Mouse (Mus musculus) urinary bladder, postnatal 4 days (tissue): ENCODE results near the gene Mycbp.

Experiments used
- DNase-seq, 2 experiments: peaks; one replicate each; pipeline ENCODE4 v3.0.0; 2021 to 2022; ENCODE audit warnings: low spot score in 2 of 2

The Mycbp gene

DNA sequence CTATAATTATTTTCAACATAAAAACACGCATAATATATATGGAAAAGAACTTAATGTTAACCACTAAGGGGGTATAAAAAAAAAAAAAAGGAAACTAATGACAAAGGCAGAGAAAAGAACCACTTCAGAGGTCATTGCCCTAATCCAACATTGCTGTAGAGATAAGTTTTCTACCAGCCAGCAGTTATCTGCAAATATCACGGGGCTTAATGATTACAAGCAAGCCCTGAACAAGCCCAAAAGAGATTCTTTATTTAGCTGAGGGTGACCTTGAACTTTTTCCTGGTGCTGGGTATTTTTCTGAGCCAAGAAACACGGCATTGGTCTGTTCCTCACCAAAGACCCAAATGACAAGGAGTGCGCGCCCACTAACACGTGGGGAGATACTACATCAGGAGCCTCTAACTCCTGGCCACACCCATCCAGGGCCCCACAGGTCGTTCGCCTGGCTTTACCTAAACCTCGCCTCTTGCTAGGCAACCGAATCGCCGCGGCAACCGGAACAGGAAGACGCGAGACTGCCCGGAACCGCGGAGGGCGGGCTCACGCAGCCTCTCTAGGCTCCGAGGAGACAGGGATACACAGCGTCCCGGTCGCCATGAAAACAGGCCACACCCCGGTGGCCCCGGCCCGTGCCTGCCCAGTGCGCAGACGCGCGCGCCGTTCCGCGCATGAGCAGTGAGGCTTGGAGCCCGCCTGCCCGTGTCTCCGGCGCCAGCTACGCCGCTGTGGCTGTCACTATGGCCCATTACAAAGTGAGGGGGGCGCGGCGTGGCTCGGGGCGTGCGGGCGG lies at the start of gene Mycbp:
TSS of gene Mycbp (plus strand) at position 500 of the 793 bp plus-strand sequence.
- peak; percentile 99 for DNase-seq

DNA sequence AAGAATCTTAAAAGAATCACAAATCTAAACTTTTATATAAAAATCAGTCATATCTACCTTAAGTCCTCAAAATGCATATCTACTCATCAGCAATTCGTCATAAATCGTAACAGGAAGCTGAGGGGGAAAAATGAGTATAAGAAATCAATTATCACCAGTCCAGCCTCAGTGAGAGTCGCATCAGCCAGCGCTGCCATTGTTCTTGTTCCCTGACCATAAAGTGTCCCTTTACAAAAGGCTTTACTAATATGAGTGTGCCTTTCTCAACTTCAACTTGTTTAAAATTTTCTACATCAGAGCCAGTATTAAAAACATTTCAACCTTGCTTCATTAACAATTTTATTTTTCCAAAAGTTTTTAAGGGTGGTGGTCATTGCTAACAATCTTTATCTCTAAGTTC lies 47.7 kb upstream of the Mycbp start:
- DNase-seq = no peak

DNA sequence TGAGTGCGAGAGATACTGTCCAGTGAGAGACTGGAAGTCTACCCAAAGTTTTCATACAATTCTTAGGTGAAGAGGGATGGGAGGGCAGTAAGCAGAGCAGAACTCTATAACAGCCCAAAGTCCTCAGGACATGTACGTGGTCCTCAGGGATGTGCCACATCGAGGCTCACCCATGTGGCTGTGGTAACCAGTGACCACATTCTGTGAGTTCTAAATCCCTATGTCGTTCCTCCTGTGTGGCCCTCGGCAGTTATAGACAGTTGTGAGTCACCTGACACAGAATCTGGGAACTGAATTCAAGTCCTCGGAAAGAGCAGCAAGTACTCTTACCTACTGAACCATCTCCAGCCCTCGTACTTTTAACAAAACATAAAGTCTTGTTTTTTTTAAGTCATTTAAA lies 46.5 kb upstream of the Mycbp start:
- DNase-seq = no peak

DNA sequence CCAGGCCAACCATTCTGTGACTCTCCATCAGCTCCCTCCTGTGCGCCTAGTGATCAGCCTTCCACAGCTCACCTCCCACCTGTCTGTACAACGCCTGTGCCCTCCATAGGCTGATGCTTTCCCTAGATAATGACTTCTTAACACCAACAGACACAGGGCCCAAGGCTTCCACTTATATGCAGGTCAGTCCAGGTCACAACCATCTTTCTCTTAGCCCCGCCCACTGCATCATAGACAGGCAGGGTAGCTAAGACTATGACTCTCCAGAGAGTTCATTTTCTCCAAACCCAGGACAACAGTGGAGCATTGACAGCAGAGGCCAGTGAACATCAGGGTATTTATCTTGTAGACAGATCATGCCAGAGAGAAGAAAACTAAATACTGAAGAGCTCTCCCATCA lies 45.3 kb upstream of the Mycbp start, which contains the start of gene 4933427I04Rik:
TSS of gene 4933427I04Rik (plus strand) at position 301 of the 400 bp plus-strand sequence.
- no peak for DNase-seq

DNA sequence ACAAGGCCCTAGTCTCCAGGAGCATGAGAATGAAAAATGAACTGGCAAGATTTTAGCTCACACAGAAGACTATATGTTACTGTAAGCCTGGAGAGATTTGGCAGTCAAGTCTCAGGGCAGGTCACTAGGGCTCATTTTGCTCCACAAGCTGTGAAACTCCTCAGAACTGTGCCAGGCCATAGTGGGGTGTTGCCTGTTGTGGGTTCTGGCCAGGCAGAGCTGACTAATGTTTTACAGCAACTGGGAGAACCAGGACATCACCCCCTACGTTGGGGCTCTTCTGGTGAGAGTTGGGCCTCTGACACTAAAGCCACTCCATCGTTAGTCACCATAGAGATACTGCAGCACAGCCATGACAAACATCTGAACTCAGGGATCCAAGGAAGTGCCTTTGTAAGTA lies 44.8 kb upstream of the Mycbp start:
- no peak for DNase-seq

DNA sequence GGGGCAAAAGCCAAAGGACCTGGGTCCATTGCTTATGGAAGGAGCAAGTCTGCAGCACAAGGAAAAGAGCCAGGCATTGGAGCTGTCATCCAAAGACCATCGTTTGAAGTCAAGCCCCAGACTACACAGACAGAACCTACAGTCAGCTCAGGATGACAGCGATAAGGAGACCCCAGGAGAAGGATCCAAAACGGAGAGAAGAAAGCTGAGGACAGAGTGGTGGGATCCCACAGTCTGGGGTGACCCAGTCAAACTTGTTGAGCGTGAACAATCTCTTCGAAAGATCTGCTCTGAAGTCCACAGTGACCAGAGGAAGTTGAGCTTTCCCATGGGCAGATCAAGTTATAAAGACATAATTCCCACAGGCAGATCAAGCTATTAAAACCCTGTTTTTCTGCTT lies 44.0 kb upstream of the Mycbp start:
- no peak for DNase-seq

DNA sequence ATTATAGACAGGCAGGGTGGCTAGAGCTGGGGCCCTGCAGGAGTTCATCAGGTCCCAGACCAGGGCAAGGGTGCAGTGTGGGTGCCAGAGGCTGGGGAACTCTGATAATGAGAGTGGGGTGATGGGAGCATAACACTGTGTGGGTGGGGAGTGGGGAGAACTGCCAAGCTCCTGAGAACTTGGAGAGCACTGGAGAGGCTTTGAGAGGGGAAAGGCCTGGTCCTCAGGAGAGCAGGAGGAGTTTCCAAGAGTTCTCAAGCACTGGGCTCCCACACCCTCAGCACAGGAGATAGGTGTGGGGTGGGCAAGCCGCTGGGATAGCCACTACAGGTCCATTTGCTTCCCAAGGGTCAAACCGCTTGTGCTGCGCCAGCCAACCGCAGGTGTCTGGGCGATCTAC lies 10.9 kb upstream of the Mycbp start:
- DNase-seq = no peak

DNA sequence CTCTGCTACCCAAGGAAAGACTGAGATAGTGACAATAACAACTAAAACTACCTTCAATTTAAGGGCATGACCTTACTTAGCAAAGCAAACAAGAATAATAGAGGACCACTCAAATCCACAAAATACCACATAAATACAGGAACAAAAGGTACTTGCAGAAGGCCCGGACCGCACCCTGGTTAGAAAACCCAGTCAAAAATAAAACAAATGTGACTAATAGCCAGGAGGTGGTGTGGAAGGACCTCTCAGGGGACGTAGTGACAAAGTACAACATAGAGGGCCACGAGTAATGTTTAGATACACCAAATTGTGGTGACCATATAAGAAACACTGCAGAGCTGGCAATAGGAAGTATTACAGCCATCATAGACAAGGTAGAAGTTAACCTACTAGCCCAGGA lies 10.3 kb upstream of the Mycbp start:
- DNase-seq = no peak

DNA sequence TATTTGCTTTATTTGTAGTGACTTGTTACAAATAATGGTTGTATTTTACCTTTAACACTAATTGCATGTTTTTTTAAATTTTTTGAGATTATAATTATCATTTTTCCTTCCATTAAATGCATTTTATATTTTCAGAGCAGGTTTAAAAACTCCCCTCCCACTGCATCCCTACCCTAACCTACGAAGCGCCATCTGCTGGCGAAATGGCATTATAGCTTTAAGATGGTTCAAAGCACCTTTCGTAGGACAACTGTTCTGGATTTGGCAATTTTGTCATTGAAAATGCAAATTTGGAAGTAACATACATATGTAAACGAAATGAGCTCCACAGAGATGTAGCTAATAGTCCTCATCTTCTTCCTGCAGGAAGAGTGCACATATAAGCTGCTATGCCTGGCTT lies 5.9 kb upstream of the Mycbp start:
- DNase-seq = no peak

DNA sequence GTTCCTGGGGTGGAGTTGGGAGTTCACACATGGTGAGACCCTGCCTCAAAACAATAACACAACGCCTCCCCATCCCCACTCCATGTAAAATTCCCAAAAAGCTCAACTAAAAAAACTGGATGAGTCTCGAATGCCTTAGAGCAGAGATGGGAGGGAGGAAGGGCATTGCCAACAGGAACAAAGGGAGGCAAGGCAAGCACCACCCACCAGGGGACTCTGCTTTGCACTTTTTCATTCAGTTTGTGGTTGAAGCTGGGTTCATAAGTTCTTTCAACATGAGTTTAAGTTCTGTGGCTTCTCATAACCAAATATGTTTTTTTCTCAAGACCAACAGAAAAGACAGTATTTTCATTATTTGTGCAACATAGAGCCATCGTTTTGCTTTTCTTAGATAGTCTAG lies 1.2 kb upstream of the Mycbp start:
- no peak for DNase-seq

DNA sequence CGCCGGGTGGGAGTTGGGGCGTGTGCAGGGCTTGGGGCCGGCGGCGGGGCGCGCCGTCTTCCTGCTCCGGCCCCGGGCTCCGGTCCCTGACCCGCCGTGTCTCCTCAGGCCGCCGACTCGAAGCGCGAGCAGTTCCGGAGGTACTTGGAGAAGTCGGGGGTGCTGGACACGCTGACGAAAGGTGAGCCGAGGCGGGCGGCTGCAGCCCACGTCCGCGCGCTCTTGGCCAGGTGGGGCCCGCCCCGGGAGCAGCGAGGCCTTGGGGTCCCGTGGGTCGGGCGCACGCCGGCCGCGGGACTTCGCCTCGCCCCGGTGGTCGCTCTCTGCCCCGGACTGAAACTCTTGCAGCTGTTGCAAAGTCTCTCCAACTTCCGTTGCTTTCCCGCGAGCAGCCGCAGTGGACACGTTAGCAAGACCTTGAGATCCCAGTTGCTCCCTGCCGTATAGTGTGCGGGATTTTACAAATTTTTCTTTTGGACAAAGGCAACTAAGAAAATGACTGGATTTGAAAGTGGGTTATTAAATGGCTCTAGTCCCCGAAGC lies 565 bp downstream of the Mycbp start:
- no peak for DNase-seq

DNA sequence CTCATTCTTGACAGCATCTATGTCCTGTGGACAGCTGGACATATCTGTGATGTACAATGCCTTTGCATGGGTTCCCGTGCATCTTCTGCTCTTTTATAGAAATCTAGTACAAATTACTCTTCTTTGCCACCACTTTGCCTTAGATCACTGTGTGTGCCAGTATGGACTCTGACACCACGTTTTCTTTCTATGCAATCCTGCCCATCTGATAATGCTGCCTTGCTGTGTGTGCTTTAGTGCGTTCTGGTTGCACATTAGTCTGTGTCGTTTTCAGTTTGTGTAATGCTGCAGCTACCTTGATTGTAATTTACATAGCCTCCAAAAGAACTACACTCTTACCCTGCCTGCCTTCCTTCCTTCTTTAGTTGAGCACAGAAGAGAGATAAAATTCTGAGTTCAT lies 6.9 kb downstream of the Mycbp start:
- no peak for DNase-seq

DNA sequence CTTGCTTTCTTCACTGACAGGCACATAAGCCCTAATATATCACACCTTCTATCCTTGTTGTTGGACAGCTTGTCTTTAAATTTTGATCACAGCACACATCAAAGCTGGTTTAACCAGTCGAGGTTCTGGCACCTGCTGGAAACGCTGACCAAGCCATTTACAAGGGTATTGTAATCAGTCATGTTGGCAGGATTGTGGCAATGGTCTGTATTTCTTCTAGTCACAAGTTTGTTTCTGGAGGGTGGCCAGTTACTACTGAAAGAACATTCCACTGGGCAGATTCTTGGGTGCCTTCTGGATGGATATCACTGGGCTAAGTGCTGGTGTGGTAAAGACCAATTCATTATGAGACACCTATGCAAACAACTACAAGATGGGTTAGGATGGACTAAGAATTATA lies 7.8 kb downstream of the Mycbp start:
- DNase-seq = no peak

DNA sequence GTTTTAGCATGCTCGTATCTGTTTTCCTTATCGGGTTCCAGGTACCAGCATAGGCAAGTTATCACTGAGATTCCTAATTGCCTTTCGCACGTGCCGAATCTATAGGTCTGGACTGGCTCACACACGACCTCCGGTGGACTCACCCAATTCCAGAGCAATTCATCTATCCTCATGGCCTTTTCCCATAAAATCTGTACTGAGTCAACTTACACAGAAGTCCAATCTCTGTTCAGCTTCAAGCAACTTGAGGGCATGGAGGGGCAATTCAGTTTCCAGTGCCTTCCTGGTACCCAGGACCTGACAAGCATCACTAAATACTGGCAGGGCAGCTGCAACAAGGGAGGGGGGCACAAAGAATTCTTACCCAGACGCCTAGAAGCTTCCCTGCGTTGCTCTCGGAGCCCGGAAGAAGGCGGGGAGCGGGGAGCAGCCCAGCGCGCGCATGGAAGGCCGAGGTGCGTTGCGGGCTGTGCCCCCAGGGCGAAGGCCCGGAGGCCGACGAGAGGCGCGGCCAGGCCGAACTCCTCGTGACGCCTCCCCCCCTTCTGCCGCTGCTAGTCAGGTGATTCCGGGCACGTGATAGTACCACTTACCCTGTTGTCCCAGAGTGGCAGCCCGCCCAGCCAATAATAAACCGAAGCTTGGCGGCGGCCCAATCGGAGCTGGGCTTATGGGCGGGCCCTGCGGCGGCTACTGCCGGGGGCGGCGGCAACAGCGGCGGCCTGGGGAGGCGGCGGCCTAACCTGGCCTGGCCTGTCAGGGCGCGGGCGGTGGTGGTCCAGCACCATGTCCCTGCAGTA lies 12.3 kb downstream of the Mycbp start, which contains the start of gene Rragc:
TSS of gene Rragc (plus strand) at position 699 of the 800 bp plus-strand sequence.
- peak; percentile 100 for DNase-seq

DNA sequence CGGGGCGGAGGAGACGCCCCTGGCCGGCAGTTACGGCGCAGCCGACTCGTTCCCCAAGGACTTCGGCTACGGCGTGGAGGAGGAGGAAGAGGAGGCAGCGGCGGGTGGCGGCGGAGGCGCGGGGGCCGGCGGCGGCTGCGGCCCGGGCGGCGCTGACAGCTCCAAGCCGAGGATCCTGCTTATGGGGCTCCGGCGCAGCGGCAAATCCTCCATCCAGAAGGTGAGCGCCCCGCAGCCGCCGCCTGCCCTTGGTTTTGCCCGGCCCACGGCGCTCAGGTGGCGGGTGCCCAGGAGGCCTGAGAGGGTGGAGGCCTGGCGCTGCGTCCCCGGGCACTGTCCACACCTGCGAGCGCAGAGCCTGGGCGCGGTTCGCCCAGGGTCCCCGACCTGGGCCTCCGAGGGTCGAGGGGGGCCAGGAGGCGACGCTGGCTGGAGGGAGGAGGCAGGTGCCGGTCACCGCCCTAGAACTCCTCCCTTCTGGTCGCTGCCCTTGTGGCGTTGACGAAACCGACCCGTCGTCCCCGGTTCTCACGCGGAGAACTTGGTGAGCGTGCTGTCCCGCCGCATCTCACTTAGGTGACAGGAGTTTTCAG lies 13.0 kb downstream of the Mycbp start, which contains the start of gene 4930535I16Rik:
TSS of gene 4930535I16Rik (minus strand) at position 475 of the 593 bp plus-strand sequence.
- DNase-seq = peak in 1 of 2 experiments; percentile 61

DNA sequence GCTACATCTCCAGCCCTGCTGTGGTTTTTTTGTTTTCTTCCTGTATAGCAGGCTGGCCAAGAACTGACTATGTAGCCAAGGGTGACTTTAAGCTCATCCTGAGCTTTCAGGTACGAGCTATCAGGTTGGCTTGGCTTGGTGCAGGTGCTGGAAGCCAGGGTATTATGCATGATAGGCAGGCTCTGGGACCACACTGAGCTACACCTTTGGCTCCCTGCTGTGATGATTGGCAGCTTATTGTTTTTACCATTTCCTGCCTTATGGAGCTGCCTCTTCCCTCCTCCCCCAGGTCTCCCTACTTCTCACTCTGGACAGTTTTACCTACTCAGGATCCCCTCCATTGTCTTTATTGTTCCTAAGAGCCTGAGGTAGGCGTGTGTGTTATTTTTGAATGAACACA lies 14.2 kb downstream of the Mycbp start:
- no peak for DNase-seq

DNA sequence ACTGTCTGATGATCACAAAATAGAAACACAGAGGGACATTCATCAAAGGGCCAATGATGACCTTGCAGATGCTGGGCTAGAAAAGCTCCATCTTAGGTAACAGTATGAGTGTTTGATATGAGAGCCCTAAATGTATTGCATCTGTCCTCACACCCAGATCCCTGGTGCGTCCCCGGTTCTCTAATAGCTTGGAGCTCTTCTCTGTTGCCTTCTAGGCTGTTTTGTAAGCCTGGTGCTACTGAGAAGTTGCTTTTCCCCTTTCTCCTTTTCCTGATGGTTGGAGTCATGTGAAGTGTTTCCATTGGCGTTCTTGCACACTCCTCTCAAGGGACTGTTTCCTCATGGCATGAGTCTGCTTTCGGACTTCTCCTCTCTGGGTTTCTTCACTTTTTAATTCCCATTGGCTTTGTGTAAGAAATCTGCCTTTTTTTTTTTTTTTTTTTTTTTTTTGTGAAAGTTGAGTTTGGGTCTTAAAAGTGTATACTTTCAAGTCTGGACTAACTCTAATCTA lies 16.5 kb downstream of the Mycbp start:
- DNase-seq = no peak

DNA sequence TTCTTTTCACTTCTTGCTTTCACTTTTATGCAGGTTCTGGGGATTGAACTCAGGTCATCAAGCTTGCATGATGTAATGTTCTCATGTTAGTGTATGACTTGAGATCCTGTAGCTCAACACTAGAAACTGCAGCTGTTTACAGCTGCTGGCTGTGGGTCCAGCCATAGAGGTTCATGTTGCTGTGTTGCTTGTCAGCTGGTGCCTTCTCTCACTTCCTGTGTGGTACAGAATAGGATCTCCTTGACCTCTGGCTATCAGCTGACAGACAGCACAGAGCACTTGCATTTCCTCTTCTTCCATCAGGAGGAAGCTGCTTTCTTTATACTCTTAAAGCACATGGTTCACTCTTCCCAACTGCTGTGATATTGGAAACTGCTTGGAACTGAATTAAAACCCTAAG lies 23.3 kb downstream of the Mycbp start:
- no peak for DNase-seq

DNA sequence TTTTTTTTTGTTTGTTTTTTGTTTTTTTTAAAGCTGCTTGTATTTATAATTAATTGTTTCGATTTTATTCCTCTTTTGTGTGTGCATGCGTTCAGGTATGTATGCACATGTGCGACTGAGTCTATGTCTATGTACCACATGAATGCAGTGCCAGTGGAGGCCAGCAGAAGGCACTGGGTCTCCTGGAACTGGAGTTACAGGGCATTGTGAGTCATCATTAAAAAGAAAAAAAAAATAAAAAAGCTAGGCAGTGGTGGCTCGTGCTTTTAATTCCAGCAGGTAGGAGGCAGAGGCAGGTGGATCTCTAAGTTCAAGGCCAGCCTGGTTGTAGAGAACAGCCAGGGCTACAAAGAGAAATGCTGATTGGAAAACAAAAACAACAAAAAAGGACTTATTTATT lies 25.4 kb downstream of the Mycbp start:
- DNase-seq = no peak

DNA sequence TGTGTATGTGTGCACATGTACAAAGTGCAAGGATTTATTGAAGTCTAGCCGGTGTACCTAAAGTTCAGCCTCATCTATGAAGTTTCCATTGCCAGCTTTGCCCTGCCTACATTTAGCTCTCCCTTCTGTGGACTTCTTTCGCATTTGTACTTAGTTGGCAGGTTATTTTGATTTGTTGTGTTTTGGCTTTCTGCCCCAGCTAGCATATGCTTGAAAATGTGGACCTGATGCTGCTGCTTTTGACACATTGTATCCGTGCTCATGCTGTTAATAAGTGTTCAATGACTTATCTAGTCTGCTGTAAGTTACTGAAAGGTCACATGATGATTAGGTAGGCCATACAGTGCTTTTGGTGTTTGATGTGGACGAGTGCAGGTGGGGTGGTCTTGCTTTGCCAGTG lies 29.7 kb downstream of the Mycbp start:
- DNase-seq = no peak

DNA sequence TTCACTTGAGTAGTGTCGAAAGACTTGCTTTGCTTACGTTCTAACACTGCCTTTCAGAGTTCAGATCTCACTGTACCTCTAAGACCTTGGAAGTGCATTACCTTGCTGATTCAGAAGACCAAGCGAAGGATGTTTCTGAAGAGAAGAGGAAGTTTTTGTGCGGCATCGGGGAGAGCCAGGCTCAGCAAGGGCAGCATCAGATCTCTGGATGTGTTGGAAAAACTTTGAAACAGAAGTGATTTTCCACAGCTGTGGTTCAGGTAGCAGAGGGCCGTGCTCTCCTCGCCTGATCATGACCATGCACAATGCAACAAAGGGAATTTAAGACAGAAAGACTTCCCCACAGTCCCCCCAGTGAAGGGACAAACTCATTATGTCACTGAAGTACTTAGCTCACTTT lies 31.4 kb downstream of the Mycbp start:
- no peak for DNase-seq

DNA sequence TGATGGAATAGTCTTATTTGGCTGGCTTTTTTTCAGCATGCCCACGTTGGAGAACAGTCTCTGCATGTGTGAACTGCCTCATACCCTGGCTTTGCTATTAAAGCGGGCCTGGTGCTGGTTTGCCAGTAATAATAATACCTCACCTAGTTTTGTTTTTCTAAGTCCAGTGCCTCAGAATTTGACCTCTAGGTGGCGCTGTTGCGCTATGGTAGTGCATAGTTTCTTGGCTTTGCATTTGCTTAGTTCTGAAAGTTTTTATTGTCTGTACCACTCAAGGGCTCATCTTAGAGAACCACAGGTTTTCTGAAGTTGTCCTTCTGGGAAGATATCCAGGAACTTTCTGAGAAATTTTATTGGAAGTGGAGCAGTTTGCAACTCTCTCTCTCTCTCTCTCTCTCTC lies 35.2 kb downstream of the Mycbp start:
- peak; percentile 62 to 83 for DNase-seq
